Mouse (Mus musculus) cerebellum, adult 2 months (tissue): ENCODE results near the gene Wwox.

ENCODE experiments used
- CTCF ChIP-seq: fragments of 200-500 bp; IDR thresholded peaks from 2 replicates; pipeline ENCODE4 v1.5.1; 2011; ENCODE audit warnings: low read depth, mild to moderate bottlenecking, control low read depth, low read length, moderate library complexity, borderline replicate concordance; ENCODE audit not compliant: insufficient read depth
- POLR2A ChIP-seq: fragments of 200-500 bp; IDR thresholded peaks from 2 replicates; pipeline ENCODE4 v1.6.1; 2011; ENCODE audit warnings: low read length, control low read depth, borderline replicate concordance; ENCODE audit not compliant: insufficient read depth

GRCm38 (mm10) chr8:114612091-114612490 lies 172.6 kb downstream of the Wwox start:
- TF ChIP-seq CTCF = no peak
- no peak for TF ChIP-seq POLR2A
